Mouse (Mus musculus) layer of hippocampus, adult 18-20 months (tissue): ENCODE measurements around the gene Smim9. TPM values are rescaled to one million over a fixed set of nuclear protein-coding genes. Genes with fewer than 3 reads are reported as not detected.
A peak's percentile ranks its signal among the peaks of the same experiment; 100 is the strongest.
"Not testable (repeated sequence)": the region's sequence is repeated elsewhere in the genome, so short reads cannot be mapped to it uniquely, and the experiment has no call there.

ENCODE experiments used
- DNase-seq, 2 experiments: peaks; one replicate each; pipeline ENCODE4 v3.0.0; 2022; ENCODE audit warnings: low spot score in 2 of 2
- long read RNA-seq: library from polyadenylated mRNA; stranded (forward); transcript quantifications from one replicate; pipeline ENCODE4 v2.0.0, GENCODE M21; 2021
- total RNA-seq, 2 experiments: library from RNA; stranded (reverse); gene quantifications; 2 replicates each; pipeline ENCODE4 v1.2.3; 2021

The Smim9 gene
- total RNA-seq = not detected
- long read RNA-seq = 0 reads

DNA sequence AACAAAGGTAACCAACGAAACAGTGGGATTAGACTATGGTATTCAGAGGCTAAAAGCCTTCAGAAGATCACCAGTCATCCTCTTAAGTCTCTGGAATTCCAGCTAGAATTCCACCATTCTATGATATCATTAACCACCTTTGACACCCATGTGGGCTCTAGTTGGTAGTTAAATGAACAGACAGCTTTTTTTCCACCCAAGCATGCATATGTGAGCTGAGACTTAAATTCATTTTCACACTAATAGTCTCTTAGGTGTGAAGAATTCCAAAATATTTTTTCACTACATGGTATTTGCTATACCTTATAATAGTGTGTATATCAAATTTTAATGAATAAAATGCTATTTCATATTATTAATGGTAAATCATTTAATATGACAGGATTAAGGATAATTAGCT is at the start of gene Smim9:
Smim9 (minus strand) TSS at position 101 of the 400 bp plus-strand sequence.
- no peak for DNase-seq

DNA sequence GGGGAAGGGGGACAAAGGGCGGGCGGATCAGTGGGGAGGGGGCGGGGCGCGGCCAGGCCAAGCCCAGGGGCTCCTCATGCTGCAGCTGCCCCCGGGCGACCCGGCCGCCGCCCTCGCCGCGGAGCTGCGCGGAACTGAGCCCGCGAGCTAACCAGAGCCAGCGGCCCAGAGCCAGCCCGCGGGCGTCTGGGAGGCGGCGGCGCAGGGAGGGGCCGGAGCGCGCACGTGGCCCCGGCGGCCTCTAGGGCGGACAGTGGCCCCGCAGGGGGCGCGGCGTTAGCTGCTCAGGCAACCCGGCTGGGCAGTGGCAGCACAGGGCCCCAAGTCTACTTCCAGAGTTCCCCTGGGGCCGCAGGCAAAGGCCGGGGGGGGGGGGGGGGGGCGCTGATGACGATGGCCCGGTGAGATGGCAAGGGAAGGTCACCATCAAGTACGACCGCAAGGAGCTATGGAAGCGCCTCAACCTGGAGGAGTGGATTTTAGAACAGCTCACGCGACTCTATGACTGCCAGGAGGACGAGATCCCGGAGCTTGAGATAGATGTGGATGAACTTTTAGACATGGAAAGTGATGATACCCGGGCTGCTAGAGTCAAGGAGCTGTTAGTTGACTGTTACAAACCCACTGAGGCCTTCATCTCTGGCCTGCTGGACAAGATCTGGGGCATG is 7.9 kb downstream of the Smim9 start:
- DNase-seq = peak in 1 of 2 experiments; percentile 5

DNA sequence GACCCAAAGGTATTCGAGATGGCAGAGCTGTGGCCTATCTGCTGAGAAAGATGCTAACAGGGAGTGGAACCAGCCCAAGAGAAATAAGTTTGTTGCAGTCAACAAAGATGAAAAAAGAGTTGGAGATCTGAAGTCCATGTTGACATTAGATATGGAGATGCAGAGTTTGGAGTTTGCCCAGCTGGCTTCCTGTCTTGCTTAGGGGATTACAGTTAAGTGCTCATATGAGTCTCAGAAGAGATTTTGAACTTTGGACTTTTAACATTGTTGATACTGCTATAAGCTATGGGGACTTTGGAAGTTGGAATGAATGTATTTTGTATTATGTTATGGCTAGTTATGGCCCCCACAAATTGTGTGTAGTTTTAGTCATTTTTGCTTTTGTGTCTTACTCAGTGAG is 11.3 kb downstream of the Smim9 start:
- DNase-seq = no peak

GRCm38 (mm10) chrX:75150304-75150703 is 13.3 kb downstream of the Smim9 start:
- DNase-seq = no peak

GRCm38 (mm10) chrX:75148414-75148813 is 15.2 kb downstream of the Smim9 start:
- no peak for DNase-seq

- DNase-seq = not testable (repeated sequence)
Measured at GRCm38 (mm10) chrX:75143124-75143555, 20.4 kb downstream of the Smim9 start.

DNA sequence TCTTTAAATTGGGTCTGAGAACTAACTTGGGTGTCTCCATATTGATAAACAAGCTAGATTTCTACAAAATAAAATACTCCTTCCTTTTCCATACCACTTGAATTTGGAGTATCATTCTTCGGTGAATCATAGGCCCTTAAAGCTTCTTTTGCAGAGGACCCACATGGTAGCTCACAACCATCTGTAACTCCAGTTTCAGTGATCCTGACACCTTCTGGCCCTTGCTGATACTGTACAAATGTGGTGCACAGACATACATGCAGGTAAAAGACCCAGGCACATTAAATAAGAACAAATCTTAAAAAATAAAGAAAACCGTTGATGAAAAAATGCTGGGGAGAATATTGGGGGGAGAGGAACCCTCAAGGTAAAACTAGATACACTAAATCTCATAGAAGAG is 25.4 kb downstream of the Smim9 start:
- no peak for DNase-seq

- DNase-seq = no peak
Measured at GRCm38 (mm10) chrX:75137729-75138128, 25.8 kb downstream of the Smim9 start.

DNA sequence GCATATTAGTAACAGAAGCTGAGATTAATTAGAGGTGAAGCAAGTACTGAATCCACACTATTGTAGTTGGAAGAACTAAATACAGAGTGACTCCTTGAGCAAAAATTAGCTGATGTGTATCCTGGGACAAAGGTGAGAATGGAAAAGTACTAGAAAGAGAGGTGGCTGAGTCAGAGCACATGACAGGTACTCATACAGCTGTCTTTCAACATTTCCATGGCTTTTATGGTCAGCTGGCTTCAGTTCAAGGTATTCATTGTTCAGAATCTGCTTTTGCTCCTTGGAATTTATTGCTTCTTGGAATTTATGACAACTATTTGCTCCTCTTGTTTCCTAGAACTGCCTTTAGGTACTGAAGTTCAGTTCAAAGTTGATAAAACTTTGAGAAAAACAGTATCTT is 26.6 kb downstream of the Smim9 start:
- no peak for DNase-seq

GRCm38 (mm10) chrX:75130467-75131160 is 33.0 kb downstream of the Smim9 start, which contains the start of gene Mpp1:
Mpp1 (minus strand) TSS chrX:75131016.
- peak; percentile 57 to 74 for DNase-seq

GRCm38 (mm10) chrX:75129474-75129873 is 34.1 kb downstream of the Smim9 start:
- DNase-seq = no peak

- DNase-seq = peak in 1 of 2 experiments; percentile 42
Measured at GRCm38 (mm10) chrX:75128333-75128980, 35.1 kb downstream of the Smim9 start.

DNA sequence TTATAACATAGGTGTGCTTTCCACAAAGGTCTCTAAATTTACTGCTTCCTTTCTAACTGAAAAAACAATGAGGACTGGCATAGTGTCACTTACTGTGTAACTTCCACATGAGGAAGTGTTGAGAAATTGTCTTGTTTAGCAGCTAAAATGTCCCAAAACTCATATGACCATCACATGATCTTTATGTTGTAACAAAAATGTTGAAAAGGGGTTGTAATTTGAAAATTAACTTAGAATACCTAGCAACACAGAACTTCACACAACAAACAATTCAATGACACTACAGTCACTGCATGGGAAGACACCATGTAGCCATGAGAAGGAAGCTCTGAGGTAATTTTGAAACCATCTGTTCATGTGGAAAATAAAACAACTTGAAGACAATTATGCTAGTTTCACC is 36.7 kb downstream of the Smim9 start:
- no peak for DNase-seq

GRCm38 (mm10) chrX:75125606-75126005 is 38.0 kb downstream of the Smim9 start:
- DNase-seq = no peak

DNA sequence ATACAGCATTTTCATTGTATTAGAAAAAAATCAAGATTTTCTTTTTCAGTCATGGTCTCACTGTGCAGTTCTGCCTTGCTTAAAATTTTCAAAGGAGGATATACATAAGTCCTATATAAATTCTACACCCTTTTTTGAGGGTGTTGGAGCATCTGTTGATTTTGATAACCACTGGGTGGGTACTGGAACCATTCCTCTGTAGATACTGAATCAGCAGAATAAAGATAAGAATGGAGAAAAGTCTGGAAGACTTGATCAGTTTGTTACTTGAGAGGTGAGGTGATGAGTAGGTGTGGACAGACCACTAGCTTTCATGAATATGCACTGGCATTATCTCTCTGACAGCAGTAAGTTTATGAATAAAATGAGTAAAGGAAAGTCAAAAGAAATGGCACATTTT is 48.0 kb downstream of the Smim9 start:
- no peak for DNase-seq

GRCm38 (mm10) chrX:75102293-75102692 is 61.3 kb downstream of the Smim9 start:
- no peak for DNase-seq

DNA sequence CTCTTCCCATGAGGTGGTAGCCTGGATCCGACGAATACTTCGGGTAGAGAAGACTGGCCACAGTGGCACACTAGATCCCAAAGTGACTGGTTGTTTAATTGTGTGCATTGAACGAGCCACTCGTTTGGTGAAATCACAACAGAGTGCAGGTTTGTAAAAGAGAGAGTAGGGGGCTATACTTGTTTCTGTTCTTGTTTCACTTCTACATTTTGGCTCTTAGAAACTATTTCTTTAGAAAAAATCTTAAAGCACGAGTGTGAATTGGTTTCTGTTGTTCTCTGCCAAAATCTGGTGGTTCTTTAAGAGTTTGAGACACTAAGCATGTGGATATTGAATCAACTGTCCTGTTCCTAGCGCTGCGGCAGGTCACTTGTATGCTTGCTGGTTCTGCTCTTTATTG is 64.8 kb downstream of the Smim9 start:
- no peak for DNase-seq

DNA sequence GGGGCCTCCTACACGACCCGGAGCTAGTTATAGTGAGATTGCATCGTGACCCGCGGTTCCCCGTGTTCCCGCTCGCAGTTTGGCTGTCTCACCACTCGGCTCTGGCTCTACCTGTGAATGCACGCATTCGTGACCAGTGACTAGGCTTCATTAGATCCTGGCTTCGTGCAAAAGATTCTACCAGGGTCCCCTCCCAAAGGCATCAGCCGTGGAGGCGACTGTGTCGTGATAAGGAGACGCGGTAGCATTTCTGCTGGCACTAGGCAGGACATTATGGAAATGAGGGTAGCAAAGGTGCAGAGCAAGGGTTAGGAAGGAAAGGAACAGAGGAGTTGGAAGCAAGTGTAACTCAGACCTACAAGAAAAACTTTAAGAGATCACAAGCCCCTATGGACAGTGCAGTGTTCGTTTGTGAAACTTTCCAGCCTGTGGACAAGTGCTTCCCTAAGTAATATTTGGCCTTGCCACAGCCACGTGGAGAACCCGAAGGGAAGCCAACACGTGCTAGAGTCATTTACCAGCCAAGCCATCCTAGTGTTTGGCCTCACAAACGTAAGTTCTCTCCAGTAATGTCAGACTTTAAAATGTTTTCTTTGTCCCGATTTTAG is 67.3 kb downstream of the Smim9 start:
- no peak for DNase-seq
